8 mouse cellular contexts compared by ENCODE assay signal in the genomic region with DNA sequence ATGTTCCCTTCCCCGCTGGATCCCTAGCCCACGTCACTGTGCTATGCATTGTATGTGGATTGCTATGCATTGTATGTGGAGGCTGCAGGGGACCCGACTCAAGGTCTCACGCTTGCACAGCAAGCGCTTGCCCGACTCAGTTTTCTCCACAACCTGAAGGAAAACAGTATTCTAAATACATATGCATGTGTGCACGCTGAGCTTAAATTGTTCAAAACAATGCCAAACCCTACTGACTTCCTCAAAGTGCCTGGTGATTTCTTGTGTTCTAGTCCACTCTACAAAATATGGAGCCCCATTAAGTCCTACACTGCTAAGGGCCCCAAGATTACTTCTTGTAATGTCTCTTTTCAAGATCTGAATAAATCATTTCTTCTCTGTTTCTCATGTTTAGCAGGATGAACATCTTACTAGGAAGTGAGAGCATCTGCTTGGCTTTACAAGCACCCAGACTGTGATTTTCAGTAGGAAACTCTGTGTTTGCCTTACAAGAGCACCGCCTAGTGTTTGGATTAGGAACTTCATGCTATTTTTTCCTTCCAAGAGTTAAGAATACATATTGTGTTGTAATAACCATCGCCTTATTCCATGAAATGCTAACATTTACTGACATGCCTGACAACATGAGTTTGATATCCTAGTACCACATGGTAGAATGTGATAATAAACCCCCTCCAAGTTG.
A peak's percentile ranks its signal among the peaks of the same experiment; 100 is the strongest.
DNase-seq lines count a peak whose midpoint lies in the region; ATAC-seq and TF ChIP-seq lines count a peak whose summit lies in the region.

No protein-coding gene starts in this region.

- H3K4me2 ChIP-seq in lung, postnatal 0 days (replicated peaks; ENCODE audit: low read depth, low read length), result no peak overlapping the region

- peaks cover 2% of the 10 kb centered on the region for H3K9me3 ChIP-seq in G1E (replicated peaks)
- no peaks in the 10 kb centered on the region for H3K9me3 ChIP-seq in lung, postnatal 0 days (ENCODE audit: low read length)

- peak; percentile 47 for ATAC-seq in G1E (ENCODE audit: extremely low read depth, insufficient number of reproducible peaks, low FRiP score, poor library complexity, severe bottlenecking)
- ATAC-seq in lung, postnatal 0 days, result no peak

- no peaks in the 10 kb centered on the region for H3K27me3 ChIP-seq in G1E (ENCODE audit: insufficient read depth, low read length)
- H3K27me3 ChIP-seq in lung, postnatal 0 days (replicated peaks; ENCODE audit: insufficient read depth, low read length), result no peaks in the 10 kb centered on the region

- H3K4me1 ChIP-seq in G1E (ENCODE audit: insufficient read depth, low read depth, low read length), result no peaks in the 10 kb centered on the region
- no peaks in the 10 kb centered on the region for H3K4me1 ChIP-seq in cortical plate, adult 2 months (ENCODE audit: control insufficient read depth, insufficient read depth, low read length)
- no peaks in the 10 kb centered on the region for H3K4me1 ChIP-seq in lung, postnatal 0 days (ENCODE audit: insufficient read depth, low read depth, low read length)

- 65% methylated on average over 9 of the region's 9 CpGs for WGBS in lung, postnatal 0 days

- no peak for TF ChIP-seq EP300 in lung, postnatal 0 days (IDR thresholded peaks at IDR 0.05)

- H3K36me3 ChIP-seq in G1E (replicated peaks), result no peaks in the 10 kb centered on the region
- H3K36me3 ChIP-seq in lung, postnatal 0 days (ENCODE audit: insufficient read depth, low read length), result no peaks in the 10 kb centered on the region

- DNase-seq in left cerebral cortex, adult 11 months (ENCODE audit: low spot score), result peak; percentile 46
- DNase-seq in left cerebral cortex, adult 8-10 months (ENCODE audit: low spot score in 2 of 2), result no peak
- no peak for DNase-seq in G1E (ENCODE audit: low spot score)
- peak; percentile 37 for DNase-seq in heart, postnatal 4 days
- DNase-seq in lung, postnatal 0 days (ENCODE audit: low spot score), result peak; percentile 57
- no peak for DNase-seq in urinary bladder, postnatal 10 days (ENCODE audit: low spot score)
- DNase-seq in spleen, postnatal 10 days (ENCODE audit: low spot score in 2 of 2), result no peak

- no peak for TF ChIP-seq POLR2A in cortical plate, adult 2 months (IDR thresholded peaks at IDR 0.05; ENCODE audit: extremely low read depth, insufficient read depth, low read length)

- no peak overlapping the region for H3K4me3 ChIP-seq in G1E (ENCODE audit: low read depth, low read length)
- no peak overlapping the region for H3K4me3 ChIP-seq in cortical plate, adult 2 months (ENCODE audit: insufficient read depth, low read length)
- no peak overlapping the region for H3K4me3 ChIP-seq in lung, postnatal 0 days (ENCODE audit: low read depth, low read length)

- no peak overlapping the region for H3K9ac ChIP-seq in lung, postnatal 0 days (replicated peaks; ENCODE audit: low read depth)

- peak; percentile 71; the same call in 1 of the 2 replicates for TF ChIP-seq CTCF in G1E (IDR thresholded peaks at IDR 0.05; ENCODE audit: low read depth, low read length)
- TF ChIP-seq CTCF in cortical plate, adult 2 months (IDR thresholded peaks at IDR 0.05; ENCODE audit: extremely low read depth, insufficient read depth, low read length), result peak; percentile 45; the same call in 1 of the 2 replicates
- peak; percentile 87 for TF ChIP-seq CTCF in lung, postnatal 0 days (IDR thresholded peaks at IDR 0.05)

- H3K27ac ChIP-seq in cortical plate, adult 2 months (ENCODE audit: insufficient read depth, low read length), result no peak overlapping the region
- H3K27ac ChIP-seq in lung, postnatal 0 days (ENCODE audit: low read length), result no peak overlapping the region

Comparison
In these comparisons a context has a peak if more than half of its experiments do, and no peak if none do; other contexts are left out.
1. DNase-seq: peak in left cerebral cortex, adult 11 months (single experiment), heart, postnatal 4 days (single experiment) and lung, postnatal 0 days (single experiment); none in left cerebral cortex, adult 8-10 months (0 of 2), G1E (single experiment), urinary bladder, postnatal 10 days (single experiment) and spleen, postnatal 10 days (0 of 2).
2. Peak in every context shown above with its lines, with median percentiles within 50 percentile points of each other: CTCF ChIP-seq.